ENCODE assay signal across 17 mouse cellular contexts in genomic region chr9:80208681-80209080, GRCm38 (mm10).
"Had no signal": no experiment of that assay in that cellular context is flagged by ENCODE, and none has a peak within 500 bp of the region (broad histone marks: within the 10 kb centered on the region; RNA-seq: fewer than 3 reads in every experiment).

No protein-coding gene starts in this region.

- H3K27ac ChIP-seq: midbrain, embryonic 10.5 days; midbrain, embryonic 12.5 days; neural tube, embryonic 12.5 days; neural tube, embryonic 15.5 days had no signal

- H3K9me3 ChIP-seq: midbrain, embryonic 10.5 days; midbrain, embryonic 12.5 days; neural tube, embryonic 12.5 days; neural tube, embryonic 15.5 days had no signal

- H3K9ac ChIP-seq: lung, embryonic 14.5 days; midbrain, embryonic 12.5 days; neural tube, embryonic 12.5 days; neural tube, embryonic 15.5 days had no signal

- H3K4me1 ChIP-seq: midbrain, embryonic 12.5 days; neural tube, embryonic 12.5 days had no signal

- H3K27me3 ChIP-seq: midbrain, embryonic 12.5 days; neural tube, embryonic 12.5 days; neural tube, embryonic 15.5 days had no signal

- H3K4me3 ChIP-seq: midbrain, embryonic 10.5 days; midbrain, embryonic 12.5 days; myocyte; neural tube, embryonic 12.5 days; neural tube, embryonic 15.5 days had no signal

- H3K4me2 ChIP-seq: lung, embryonic 14.5 days; midbrain, embryonic 12.5 days; neural tube, embryonic 12.5 days; neural tube, embryonic 15.5 days had no signal

- DNase-seq: lung, adult 18-20 months; lung, embryonic 14.5 days; lung, postnatal 10 days; lung, postnatal 4 days; midbrain, embryonic 14.5 days; right cerebral cortex, adult 18-20 months; right cerebral cortex, postnatal 25 days; right cerebral cortex, postnatal 4 days; spleen, adult 18-20 months; thymus, adult 18-20 months; thymus, postnatal 14 days; thymus, postnatal 36 days had no signal

- H3K36me3 ChIP-seq: midbrain, embryonic 10.5 days; midbrain, embryonic 12.5 days; neural tube, embryonic 12.5 days; neural tube, embryonic 15.5 days had no signal
